Mouse (Mus musculus): ENCODE measurements around the gene Ttpal. TPM values are rescaled to one million over a fixed set of nuclear protein-coding genes. Genes with fewer than 3 reads are reported as not detected.

The Ttpal gene
- polyA plus RNA-seq (2015; fragmentation: Nextera tagmentation; extraction: Ambion mirVana), result 23.2 and 25.6 TPM in 2 replicates

GRCm38 (mm10) chr2:163602101-163602971, at the start of gene Ttpal:
Ttpal (plus strand) TSS chr2:163602314.

GRCm38 (mm10) chr2:163644575-163645385, 42.7 kb downstream of the Ttpal start, which contains the start of gene Serinc3:
Serinc3 (minus strand) TSS chr2:163645131.

GRCm38 (mm10) chr2:163657975-163658886, 56.1 kb downstream of the Ttpal start, which contains the start of gene Pkig:
Pkig (plus strand) TSS chr2:163658386.

Other genes starting within 250 kb of the Ttpal start
- 0.89 and 1.0 TPM in 2 replicates for gene Jph2, start 204.3 kb upstream of the Ttpal start, polyA plus RNA-seq (2015; fragmentation: Nextera tagmentation; extraction: Ambion mirVana)
- gene Oser1, start 177.6 kb upstream of the Ttpal start, polyA plus RNA-seq (2015; fragmentation: Nextera tagmentation; extraction: Ambion mirVana), result 56.9 and 58.7 TPM in 2 replicates
- 108 and 123 TPM in 2 replicates for gene Gdap1l1, start 163.8 kb upstream of the Ttpal start, polyA plus RNA-seq (2015; fragmentation: Nextera tagmentation; extraction: Ambion mirVana)
- 16.7 and 17.4 TPM in 2 replicates for gene Fitm2, start 129.7 kb upstream of the Ttpal start, polyA plus RNA-seq (2015; fragmentation: Nextera tagmentation; extraction: Ambion mirVana)
- 0.28 and 0.42 TPM in 2 replicates for gene R3hdml, start 110.0 kb upstream of the Ttpal start, polyA plus RNA-seq (2015; fragmentation: Nextera tagmentation; extraction: Ambion mirVana)
- not detected in 2 replicates for gene Hnf4a, start 95.5 kb upstream of the Ttpal start, polyA plus RNA-seq (2015; fragmentation: Nextera tagmentation; extraction: Ambion mirVana)
- gene Serinc3, start 42.8 kb downstream of the Ttpal start, polyA plus RNA-seq (2015; fragmentation: Nextera tagmentation; extraction: Ambion mirVana), result 36.4 and 38.8 TPM in 2 replicates
- gene Pkig, start 56.1 kb downstream of the Ttpal start, polyA plus RNA-seq (2015; fragmentation: Nextera tagmentation; extraction: Ambion mirVana), result 111 and 132 TPM in 2 replicates
- gene Ada, start 147.9 kb downstream of the Ttpal start, polyA plus RNA-seq (2015; fragmentation: Nextera tagmentation; extraction: Ambion mirVana), result 3.0 and 3.3 TPM in 2 replicates
- 0.61 and 0.66 TPM in 2 replicates for gene Ccn5, start 218.5 kb downstream of the Ttpal start, polyA plus RNA-seq (2015; fragmentation: Nextera tagmentation; extraction: Ambion mirVana)

Measured in neural tube, postnatal 0 days (tissue).